ENCODE assay signal across 8 mouse cellular contexts in genomic region chr15:82353078-82353744, GRCm38 (mm10). TPM values are rescaled to one million over a fixed set of nuclear protein-coding genes. Genes with fewer than 3 reads are reported as not detected.
DNase-seq lines count a peak whose midpoint lies in the region; ATAC-seq and TF ChIP-seq lines count a peak whose summit lies in the region.

No protein-coding gene starts in this region.

- 14% methylated on average over 14 of the region's 14 CpGs for WGBS in lung, adult 2 months
- 32% methylated on average over 14 of the region's 14 CpGs for WGBS in hindbrain, embryonic 12.5 days
- WGBS in midbrain, embryonic 12.5 days: 35% methylated on average over 14 of the region's 14 CpGs

- H3K9me3 ChIP-seq in hindbrain, embryonic 12.5 days (replicated peaks): no peaks in the 10 kb centered on the region
- no peaks in the 10 kb centered on the region for H3K9me3 ChIP-seq in midbrain, embryonic 12.5 days

- peak overlapping the region; percentile 93 for H3K4me3 ChIP-seq in lung, adult 2 months (replicated peaks; ENCODE audit: extremely low read depth, low read depth, low read length)
- H3K4me3 ChIP-seq in brown adipose tissue, adult 24 weeks (ENCODE audit: insufficient read depth, low read depth, low read length): peak overlapping the region; percentile 86
- H3K4me3 ChIP-seq in hindbrain, embryonic 12.5 days: peak overlapping the region; percentile 70
- peak overlapping the region; percentile 84 for H3K4me3 ChIP-seq in midbrain, embryonic 12.5 days

- H3K27me3 ChIP-seq in hindbrain, embryonic 12.5 days: no peaks in the 10 kb centered on the region
- H3K27me3 ChIP-seq in midbrain, embryonic 12.5 days: no peaks in the 10 kb centered on the region

- peaks cover 2% of the 10 kb centered on the region for H3K4me1 ChIP-seq in lung, adult 2 months (ENCODE audit: control insufficient read depth, insufficient read depth, low read length)
- no peaks in the 10 kb centered on the region; the same call in 1 of the 2 replicates for H3K4me1 ChIP-seq in brown adipose tissue, adult 24 weeks (ENCODE audit: control insufficient read depth, insufficient read depth, insufficient read length, low read length)
- H3K4me1 ChIP-seq in hindbrain, embryonic 12.5 days: peaks cover 22% of the 10 kb centered on the region
- peaks cover 21% of the 10 kb centered on the region for H3K4me1 ChIP-seq in midbrain, embryonic 12.5 days

- no peak for ATAC-seq in hindbrain, embryonic 12.5 days (ENCODE audit: low FRiP score)
- ATAC-seq in midbrain, embryonic 12.5 days (ENCODE audit: low FRiP score, low read depth): no peak

- TF ChIP-seq POLR2A in lung, adult 2 months (IDR thresholded peaks at IDR 0.05; ENCODE audit: borderline replicate concordance, extremely low read depth, low read depth, low read length): no peak

- peak overlapping the region; percentile 89 for H3K9ac ChIP-seq in hindbrain, embryonic 12.5 days
- peak overlapping the region; percentile 86 for H3K9ac ChIP-seq in midbrain, embryonic 12.5 days (replicated peaks)

- DNase-seq in lung, adult 2 months: no peak
- no peak for DNase-seq in lung, postnatal 36 days
- DNase-seq in gastrocnemius, postnatal 25 days: no peak
- DNase-seq in cerebellum, adult 18-20 months: no peak
- DNase-seq in adrenal gland, postnatal 25 days: no peak

- H3K36me3 ChIP-seq in hindbrain, embryonic 12.5 days: peaks cover 29% of the 10 kb centered on the region
- H3K36me3 ChIP-seq in midbrain, embryonic 12.5 days: peaks cover 30% of the 10 kb centered on the region

- H3K4me2 ChIP-seq in hindbrain, embryonic 12.5 days (replicated peaks): peak overlapping the region; percentile 90
- H3K4me2 ChIP-seq in midbrain, embryonic 12.5 days (replicated peaks): peak overlapping the region; percentile 72

- no peak for TF ChIP-seq CTCF in lung, adult 2 months (IDR thresholded peaks at IDR 0.05; ENCODE audit: insufficient read depth, low read length)

- H3K27ac ChIP-seq in brown adipose tissue, adult 24 weeks (replicated peaks; ENCODE audit: low read depth, low read length): peak overlapping the region; percentile 95
- H3K27ac ChIP-seq in hindbrain, embryonic 12.5 days: peak overlapping the region; percentile 90; the same call in 1 of the 2 replicates
- H3K27ac ChIP-seq in midbrain, embryonic 12.5 days (replicated peaks): peak overlapping the region; percentile 83; the same call in 1 of the 2 replicates

RNA-seq across cellular contexts. Expression of gene Ndufa6, which starts 0.9 kb away (rescaled TPM):
- 183 and 193 TPM in 2 replicates for polyA plus RNA-seq in lung, adult 2 months (2012; rRNA removed)
- 2,100 and 2,481 TPM in 2 replicates for polyA plus RNA-seq in brown adipose tissue, adult 24 weeks (2012; ENCODE audit: insufficient read depth, insufficient read length, missing spikeins)
- polyA plus RNA-seq in hindbrain, embryonic 12.5 days (2016; fragmentation: Nextera tagmentation; extraction: Ambion mirVana): 266 and 295 TPM in 2 replicates
- 277 and 315 TPM in 2 replicates for polyA plus RNA-seq in midbrain, embryonic 12.5 days (2016; fragmentation: Nextera tagmentation; extraction: Ambion mirVana)
- total RNA-seq in gastrocnemius, postnatal 25 days (2021): 100 to 1,000 TPM; 489 to 502 TPM
- 531 and 557 TPM in 2 replicates for total RNA-seq in adrenal gland, postnatal 25 days (2021)

RNA-seq across cellular contexts. Expression of gene Smdt1, which starts 14.5 kb away (rescaled TPM):
- polyA plus RNA-seq in lung, adult 2 months (2012; rRNA removed): 189 and 202 TPM in 2 replicates
- polyA plus RNA-seq in brown adipose tissue, adult 24 weeks (2012; ENCODE audit: insufficient read depth, insufficient read length, missing spikeins): 420 and 432 TPM in 2 replicates
- polyA plus RNA-seq in hindbrain, embryonic 12.5 days (2016; fragmentation: Nextera tagmentation; extraction: Ambion mirVana): 250 and 259 TPM in 2 replicates
- polyA plus RNA-seq in midbrain, embryonic 12.5 days (2016; fragmentation: Nextera tagmentation; extraction: Ambion mirVana): 248 and 261 TPM in 2 replicates
- 100 to 1,000 TPM; 126 to 130 TPM for total RNA-seq in gastrocnemius, postnatal 25 days (2021)
- 176 and 192 TPM in 2 replicates for total RNA-seq in adrenal gland, postnatal 25 days (2021)

RNA-seq across cellular contexts. Expression of gene Pheta2, which starts 14.5 kb away (rescaled TPM):
- polyA plus RNA-seq in lung, adult 2 months (2012; rRNA removed): 1.8 and 2.4 TPM in 2 replicates
- 0.52 and 1.5 TPM in 2 replicates for polyA plus RNA-seq in brown adipose tissue, adult 24 weeks (2012; ENCODE audit: insufficient read depth, insufficient read length, missing spikeins)
- 5.3 and 6.2 TPM in 2 replicates for polyA plus RNA-seq in hindbrain, embryonic 12.5 days (2016; fragmentation: Nextera tagmentation; extraction: Ambion mirVana)
- polyA plus RNA-seq in midbrain, embryonic 12.5 days (2016; fragmentation: Nextera tagmentation; extraction: Ambion mirVana): 3.3 and 4.1 TPM in 2 replicates
- under 1 TPM; 0.87 to 0.96 TPM for total RNA-seq in gastrocnemius, postnatal 25 days (2021)
- 0.49 and 1.0 TPM in 2 replicates for total RNA-seq in adrenal gland, postnatal 25 days (2021)

RNA-seq across cellular contexts. Expression of gene Naga, which starts 14.5 kb away (rescaled TPM):
- polyA plus RNA-seq in lung, adult 2 months (2012; rRNA removed): 167 and 189 TPM in 2 replicates
- 13.1 and 13.8 TPM in 2 replicates for polyA plus RNA-seq in brown adipose tissue, adult 24 weeks (2012; ENCODE audit: insufficient read depth, insufficient read length, missing spikeins)
- polyA plus RNA-seq in hindbrain, embryonic 12.5 days (2016; fragmentation: Nextera tagmentation; extraction: Ambion mirVana): 26.7 and 29.7 TPM in 2 replicates
- polyA plus RNA-seq in midbrain, embryonic 12.5 days (2016; fragmentation: Nextera tagmentation; extraction: Ambion mirVana): 24.0 and 24.9 TPM in 2 replicates
- 10 to 100 TPM; 13.1 to 15.0 TPM for total RNA-seq in gastrocnemius, postnatal 25 days (2021)
- total RNA-seq in adrenal gland, postnatal 25 days (2021): 71.5 and 75.4 TPM in 2 replicates

RNA-seq across cellular contexts. Expression of gene Cyp2d22, which starts 26.8 kb away (rescaled TPM):
- polyA plus RNA-seq in lung, adult 2 months (2012; rRNA removed): 84.6 and 90.2 TPM in 2 replicates
- 29.8 and 37.1 TPM in 2 replicates for polyA plus RNA-seq in brown adipose tissue, adult 24 weeks (2012; ENCODE audit: insufficient read depth, insufficient read length, missing spikeins)
- 4.0 and 4.8 TPM in 2 replicates for polyA plus RNA-seq in hindbrain, embryonic 12.5 days (2016; fragmentation: Nextera tagmentation; extraction: Ambion mirVana)
- polyA plus RNA-seq in midbrain, embryonic 12.5 days (2016; fragmentation: Nextera tagmentation; extraction: Ambion mirVana): 2.3 and 2.8 TPM in 2 replicates
- total RNA-seq in gastrocnemius, postnatal 25 days (2021): 10 to 100 TPM; 11.7 to 13.3 TPM
- total RNA-seq in adrenal gland, postnatal 25 days (2021): 40.4 and 48.4 TPM in 2 replicates
